Mouse (Mus musculus): ENCODE measurements at regions not wholly inside any gene's neighbourhood (a gene's known extent, or its start where the extent isn't known, plus 50 kb on each side); places are given as distances from the start of the nearest gene placed in this dataset.

DNA sequence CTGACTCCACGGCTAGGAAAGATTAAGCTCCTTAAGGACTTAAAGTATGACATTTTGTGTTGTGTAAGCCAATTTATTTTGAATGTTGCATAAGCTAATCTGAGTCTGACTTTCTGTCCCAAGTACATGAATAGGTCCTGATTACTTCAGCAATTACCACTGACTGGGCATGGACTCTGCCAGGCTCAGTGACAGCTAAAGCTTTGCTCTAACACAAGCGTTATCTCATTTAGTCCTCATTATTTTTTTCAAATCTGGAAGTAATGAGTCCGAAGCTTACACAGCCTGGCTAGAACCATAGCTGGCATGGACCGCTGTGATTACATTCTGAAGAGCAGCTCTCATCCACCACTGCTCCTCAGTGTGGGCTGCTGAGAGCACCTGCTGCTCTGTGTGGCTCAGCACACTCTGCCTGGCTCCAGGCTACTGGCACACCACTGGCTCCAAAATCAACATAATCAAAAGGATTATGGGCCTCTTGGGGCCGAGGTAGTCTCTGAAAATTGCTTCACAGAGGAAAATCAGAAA, 753.0 kb upstream of the Jmjd1c start:
- peak; percentile 67 for DNase-seq (ENCODE audit: low read depth, low spot score)

DNA sequence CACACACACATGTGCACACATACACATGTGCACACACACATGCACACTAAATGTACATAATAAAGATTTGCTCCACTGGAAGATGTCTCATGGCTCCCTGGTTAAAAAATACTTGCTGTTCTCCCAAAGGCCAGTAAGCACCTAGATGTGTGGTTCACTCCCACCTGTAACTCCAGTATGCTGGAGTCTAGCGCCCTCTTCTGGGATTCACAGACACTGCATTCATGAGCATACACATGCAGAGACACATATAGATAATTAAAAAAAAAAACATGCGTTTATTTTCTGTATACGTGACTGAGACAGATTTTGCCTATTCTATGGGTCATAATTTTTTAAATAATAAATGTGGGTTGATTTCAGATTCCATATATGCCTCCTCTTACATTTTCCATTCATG, 747.5 kb upstream of the Jmjd1c start:
- no peak for DNase-seq (ENCODE audit: low read depth, low spot score)

DNA sequence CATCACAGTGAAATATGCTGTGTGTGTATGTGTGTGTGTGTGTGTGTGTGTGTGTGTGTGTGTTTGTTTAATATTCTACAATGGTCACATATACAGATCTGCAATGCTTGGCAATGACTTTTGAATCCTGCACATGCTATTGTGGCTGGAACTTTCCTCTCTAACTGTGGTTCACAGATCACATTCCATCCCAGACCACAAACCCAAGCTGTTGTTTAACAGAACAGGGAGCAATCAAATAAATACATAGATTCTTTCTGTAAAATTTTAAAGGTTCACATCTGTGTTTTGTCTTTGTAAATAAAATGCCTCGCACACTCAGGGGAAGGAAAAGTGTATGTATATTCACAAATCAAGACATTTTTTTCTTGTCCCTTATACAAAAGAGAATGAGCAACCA, 744.9 kb upstream of the Jmjd1c start:
- no peak for DNase-seq (ENCODE audit: low read depth, low spot score)

DNA sequence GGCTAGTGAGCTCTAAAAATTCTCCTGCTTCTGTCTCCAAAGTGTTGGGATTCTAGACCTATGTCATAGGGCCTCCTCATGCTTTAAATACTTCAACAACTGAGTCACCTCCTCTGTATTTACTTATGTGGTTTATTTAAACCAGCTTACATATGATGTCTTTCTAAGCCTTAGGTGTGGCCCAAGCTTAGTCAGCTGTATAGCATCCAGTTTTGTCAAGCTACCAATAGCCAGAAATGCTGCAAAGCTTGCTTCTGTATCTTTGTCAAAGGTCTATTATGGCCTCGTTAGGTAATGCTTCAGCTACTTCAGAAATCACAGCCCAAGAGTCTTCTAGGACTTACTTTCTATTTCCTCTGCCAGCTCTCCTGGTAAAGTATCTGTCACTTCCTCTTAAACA, 741.9 kb upstream of the Jmjd1c start:
- no peak for DNase-seq (ENCODE audit: low read depth, low spot score)

DNA sequence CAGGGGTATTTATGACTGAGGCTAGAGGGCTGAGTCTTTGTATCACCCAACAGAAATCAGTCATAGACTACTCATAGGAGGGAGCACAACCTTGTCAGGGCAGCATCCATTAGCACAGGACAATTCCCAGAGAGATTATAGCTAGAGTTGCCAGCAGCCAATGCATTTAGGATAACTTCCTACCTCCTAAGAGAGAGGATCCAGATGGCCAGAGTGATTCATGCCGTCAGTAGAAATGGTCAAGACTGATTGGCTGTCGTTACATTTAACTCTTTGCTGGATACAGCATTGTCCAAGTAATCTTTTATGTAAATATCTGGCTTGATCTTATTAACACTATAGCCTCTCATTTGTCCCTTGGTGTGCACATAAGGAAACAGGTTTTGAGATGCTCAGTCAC, 740.9 kb upstream of the Jmjd1c start:
- DNase-seq (ENCODE audit: low read depth, low spot score) = peak; percentile 51

DNA sequence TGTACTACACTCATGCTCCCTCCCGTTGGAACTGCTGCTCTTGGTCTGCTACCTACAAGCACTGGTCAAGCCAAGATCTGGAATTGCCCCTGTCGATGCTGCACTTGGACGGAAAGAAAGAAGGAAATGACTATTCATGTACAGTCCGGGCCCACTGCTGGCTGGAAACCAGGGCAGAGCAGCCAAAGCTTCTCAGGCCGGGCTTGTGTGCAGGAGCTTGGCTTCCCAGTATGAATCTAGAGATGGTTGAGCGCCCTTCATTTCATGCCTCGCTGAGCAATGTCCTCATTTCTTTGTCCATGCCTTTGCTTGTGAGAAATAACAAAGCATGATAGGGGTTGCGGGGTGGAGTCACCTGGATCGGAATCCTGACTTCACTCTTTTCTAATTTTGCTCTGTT, 738.2 kb upstream of the Jmjd1c start:
- DNase-seq (ENCODE audit: low read depth, low spot score) = peak; percentile 98

DNA sequence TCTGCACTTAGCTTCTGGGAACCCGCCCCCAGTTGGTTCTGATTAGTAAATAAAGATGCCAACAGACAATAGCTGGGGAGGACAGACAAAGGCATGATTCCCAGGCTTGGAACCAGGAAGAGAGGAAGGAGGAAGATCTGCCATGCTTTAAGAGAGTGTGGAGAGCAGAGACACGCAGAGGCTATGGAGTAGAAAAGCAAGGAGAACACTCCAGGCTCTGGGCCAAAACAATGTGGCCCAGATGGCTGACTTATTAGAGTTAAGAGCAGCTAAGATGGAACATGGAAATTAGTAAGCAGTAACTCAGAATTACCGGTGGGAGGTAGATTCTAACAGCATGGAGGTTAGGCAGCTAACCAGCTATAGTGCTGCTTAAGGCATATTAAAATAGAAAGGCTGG, 725.8 kb upstream of the Jmjd1c start:
- peak; percentile 94 for DNase-seq (ENCODE audit: low read depth, low spot score)

DNA sequence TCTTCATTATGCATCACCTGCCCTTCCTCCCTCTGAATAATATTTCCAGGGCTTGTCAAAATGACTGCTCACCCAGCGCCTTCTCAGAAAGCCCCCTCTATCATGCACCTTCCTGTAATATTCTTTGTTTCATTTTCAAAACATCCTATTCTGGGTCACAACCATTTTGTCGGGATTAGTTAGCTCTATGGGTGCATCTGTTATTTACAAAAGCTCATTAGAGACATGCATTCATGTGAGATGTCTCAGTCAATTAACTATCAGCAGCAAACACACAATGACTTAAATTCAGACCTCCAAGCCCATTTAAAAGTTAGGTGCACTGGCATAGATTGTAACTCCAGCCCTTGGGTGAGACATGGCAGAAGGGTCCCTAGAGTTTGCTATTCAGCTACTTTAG, 724.2 kb upstream of the Jmjd1c start:
- DNase-seq (ENCODE audit: low read depth, low spot score) = no peak
